Mouse (Mus musculus) bone marrow, adult 2 months (tissue): ENCODE measurements around the gene Slc17a7. TPM values are rescaled to one million over a fixed set of nuclear protein-coding genes. Genes with fewer than 3 reads are reported as not detected.
A peak's percentile ranks its signal among the peaks of the same experiment; 100 is the strongest.

ENCODE experiments used
- H3K27ac ChIP-seq: fragments of 200-500 bp; 2 replicates; pipeline ENCODE4 v1.5.1; 2012; ENCODE audit warnings: low read depth, mild to moderate bottlenecking, control low read depth, inconsistent platforms, low read length; ENCODE audit not compliant: control insufficient read depth, poor library complexity, insufficient read depth
- H3K4me1 ChIP-seq: fragments of 200-500 bp; 2 replicates; pipeline ENCODE4 v1.6.1; 2011; ENCODE audit warnings: low read length; ENCODE audit not compliant: control insufficient read depth, insufficient read depth
- H3K4me3 ChIP-seq: fragments of 200-500 bp; replicated peaks from 2 replicates; pipeline ENCODE3; 2011; ENCODE audit warnings: mild to moderate bottlenecking, low read depth, low read length, control low read depth; ENCODE audit not compliant: control insufficient read depth
- CTCF ChIP-seq: fragments of 200-500 bp; IDR thresholded peaks from 2 replicates; pipeline ENCODE4 v1.5.1; 2011; ENCODE audit warnings: low read length, control low read depth; ENCODE audit not compliant: control insufficient read depth, insufficient read depth
- POLR2A ChIP-seq: fragments of 200-500 bp; IDR thresholded peaks from 2 replicates; pipeline ENCODE4 v1.6.1; 2011; ENCODE audit warnings: low read depth, mild to moderate bottlenecking, control low read depth, low read length, borderline replicate concordance; ENCODE audit not compliant: control insufficient read depth
- WGBS: fragments of 180-500 bp; shearing (Covaris S2); methylation state at CpG from one replicate; pipeline ENCODE4 v1.1.7; 2018; 5-methylcytosine and 5-hydroxymethylcytosine counted together
- polyA plus RNA-seq: library from polyadenylated mRNA; stranded (reverse); fragments of >200 nt; gene quantifications from 2 replicates; pipeline ENCODE4 v1.2.4, GENCODE M21; 2011; ENCODE audit warnings: low replicate concordance; ENCODE audit not compliant: missing spikeins, insufficient read depth, insufficient read length

Slc17a7 gene
- polyA plus RNA-seq, 1 experiment = 1.3 TPM

GRCm38 (mm10) chr7:45135993-45136567, 27.7 kb upstream of the Slc17a7 start, which contains the start of the genes Gm45713 and Flt3l:
TSS of gene Gm45713 (minus strand) at chr7:45136231.
TSS of gene Flt3l (minus strand) at chr7:45136432.
- Histone ChIP-seq H3K4me3 (peak within 1 kb of the TSS; percentile 94), H3K4me1 (peaks cover 5% of the 10 kb centered on the region; the same call in 1 of the 2 replicates), H3K27ac (peak within 1 kb of the TSS; percentile 87)
- under 1% methylated on average over 29 of the region's 29 CpGs for WGBS
- TF ChIP-seq CTCF = peak; percentile 99
- TF ChIP-seq POLR2A = peak; percentile 33; the same call in 1 of the 2 replicates

GRCm38 (mm10) chr7:45137171-45138006, 26.4 kb upstream of the Slc17a7 start:
- H3K4me1 ChIP-seq = peaks cover 5% of the 10 kb centered on the region; the same call in 1 of the 2 replicates
- H3K27ac ChIP-seq = no peak overlapping the region
- WGBS = 12% methylated on average over 12 of the region's 12 CpGs
- no peak overlapping the region for H3K4me3 ChIP-seq
- no peak for TF ChIP-seq CTCF
- no peak for TF ChIP-seq POLR2A

- TF ChIP-seq CTCF (no peak), POLR2A (no peak)
- H3K27ac ChIP-seq = no peak overlapping the region
- 64% methylated on average over 1 of the region's 1 CpGs for WGBS
Observed at GRCm38 (mm10) chr7:45138403-45138802, 25.3 kb upstream of the Slc17a7 start.

GRCm38 (mm10) chr7:45139904-45140723, 23.6 kb upstream of the Slc17a7 start:
- WGBS = 70% methylated on average over 8 of the region's 8 CpGs
- Histone ChIP-seq H3K4me1 (peaks cover 5% of the 10 kb centered on the region; the same call in 1 of the 2 replicates), H3K27ac (no peak overlapping the region), H3K4me3 (no peak overlapping the region)
- TF ChIP-seq POLR2A = no peak

More at GRCm38 (mm10) chr7:45138403-45138802, 25.3 kb upstream of the Slc17a7 start:
- Histone ChIP-seq H3K4me3 (no peak overlapping the region), H3K4me1 (peaks cover 5% of the 10 kb centered on the region; the same call in 1 of the 2 replicates)

GRCm38 (mm10) chr7:45141319-45141718, 22.4 kb upstream of the Slc17a7 start:
- TF ChIP-seq POLR2A = no peak
- no peak for TF ChIP-seq CTCF
- WGBS = 71% methylated on average over 3 of the region's 3 CpGs
- Histone ChIP-seq H3K4me3 (no peak overlapping the region), H3K4me1 (peaks cover 2% of the 10 kb centered on the region; the same call in 1 of the 2 replicates), H3K27ac (no peak overlapping the region)

- WGBS = 78% methylated on average over 5 of the region's 5 CpGs
- TF ChIP-seq CTCF (no peak), POLR2A (no peak)
- Histone ChIP-seq H3K4me3 (no peak overlapping the region), H3K27ac (no peak overlapping the region), H3K4me1 (peaks cover 2% of the 10 kb centered on the region; the same call in 1 of the 2 replicates)
Observed at GRCm38 (mm10) chr7:45141914-45142313, 21.8 kb upstream of the Slc17a7 start.

- no peak for TF ChIP-seq CTCF
- no peak for TF ChIP-seq POLR2A
- H3K27ac ChIP-seq = no peak overlapping the region
- H3K4me3 ChIP-seq = no peak overlapping the region
- no peaks in the 10 kb centered on the region for H3K4me1 ChIP-seq
- 92% methylated on average over 13 of the region's 13 CpGs for WGBS
Observed at GRCm38 (mm10) chr7:45144368-45145174, 19.2 kb upstream of the Slc17a7 start.
